Mouse (Mus musculus): ENCODE results near the gene Slc26a11. TPM values are rescaled to one million over a fixed set of nuclear protein-coding genes. Genes with fewer than 3 reads are reported as not detected.
A peak's percentile ranks its signal among the peaks of the same experiment; 100 is the strongest.

Slc26a11 gene
- polyA plus RNA-seq, 1 experiment from 2014 or later = 6.3 TPM

DNA sequence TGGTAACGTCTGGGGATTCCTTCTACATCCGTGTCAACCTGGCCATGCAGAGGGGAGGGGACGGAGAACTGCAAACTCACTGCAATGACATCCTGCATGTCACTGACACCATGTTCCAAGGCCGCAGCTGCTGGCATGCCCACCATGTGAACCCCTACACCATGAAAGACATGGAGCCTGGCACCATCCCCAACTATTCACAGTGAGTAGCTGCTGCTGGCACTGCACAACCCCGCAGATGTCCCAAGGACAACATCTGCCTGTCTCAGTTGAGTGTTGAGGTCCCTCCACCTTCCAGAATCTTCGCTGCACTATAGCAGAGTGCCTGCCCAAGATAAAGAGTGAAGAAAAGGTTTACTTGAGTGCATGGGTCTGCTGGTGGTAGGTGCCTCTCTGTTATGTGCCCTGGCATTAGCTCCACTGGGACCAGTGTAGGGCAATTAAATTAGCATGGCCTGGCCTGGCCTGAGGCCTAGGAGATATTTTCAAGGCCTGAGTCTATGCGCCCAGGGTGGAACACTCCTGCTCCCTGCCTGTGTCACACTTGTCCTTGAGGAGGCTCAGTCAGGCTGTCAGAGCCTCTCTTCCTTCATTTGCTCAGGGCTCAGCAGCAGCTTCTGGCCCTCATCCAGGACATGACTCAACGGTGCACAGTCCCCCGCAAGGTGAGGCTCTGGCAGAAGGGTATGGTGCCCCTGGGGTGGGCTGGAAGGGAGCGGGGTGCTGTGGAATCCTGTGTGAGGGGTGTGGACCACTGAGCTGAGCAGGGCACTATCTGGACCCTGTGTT, 16.9 kb upstream of the Slc26a11 start:
- Histone ChIP-seq H3K27ac (no peak overlapping the region), H3K27me3 (peaks cover 4% of the 10 kb centered on the region; the same call in 1 of the 2 replicates), H3K9ac (no peak overlapping the region; the same call in 1 of the 2 replicates), H3K4me2 (no peak overlapping the region), H3K4me3 (replicated peaks) (no peak overlapping the region), H3K9me3 (no peaks in the 10 kb centered on the region), H3K36me3 (replicated peaks) (no peaks in the 10 kb centered on the region), H3K4me1 (peaks cover 6% of the 10 kb centered on the region; the same call in 1 of the 2 replicates)
- 86% methylated on average over 10 of the region's 10 CpGs for WGBS
- no peak for ATAC-seq (ENCODE audit: low FRiP score)

DNA sequence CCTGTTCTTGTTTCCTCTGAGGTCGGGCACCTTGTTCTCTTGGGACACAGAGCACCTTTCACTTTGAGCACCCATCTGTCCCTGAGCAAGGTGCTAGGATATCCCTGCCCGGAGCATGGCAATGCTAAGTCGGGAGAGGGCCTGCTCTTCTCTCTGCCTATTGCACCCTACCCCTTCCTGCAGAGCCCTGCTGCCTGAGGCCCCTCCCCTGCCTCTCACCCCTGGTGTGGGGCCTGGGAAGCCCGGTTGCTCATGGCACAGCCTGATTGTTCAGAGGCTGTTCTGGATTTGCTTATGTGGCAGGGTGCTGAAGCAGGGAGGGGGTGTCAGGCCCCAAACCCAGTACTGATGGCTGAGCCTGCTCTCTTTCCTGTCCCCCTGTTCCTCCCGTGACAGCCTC, 16.2 kb upstream of the Slc26a11 start:
- Histone ChIP-seq H3K27me3 (no peaks in the 10 kb centered on the region), H3K9ac (0 out of 2 replicates have a peak overlapping the region, but pooled peaks have one; percentile 12), H3K4me1 (peaks cover 6% of the 10 kb centered on the region; the same call in 1 of the 2 replicates), H3K27ac (no peak overlapping the region), H3K4me2 (no peak overlapping the region), H3K9me3 (no peaks in the 10 kb centered on the region), H3K36me3 (replicated peaks) (no peaks in the 10 kb centered on the region), H3K4me3 (replicated peaks) (no peak overlapping the region)
- WGBS = 50% methylated on average over 5 of the region's 5 CpGs
- ATAC-seq (ENCODE audit: low FRiP score) = no peak

DNA sequence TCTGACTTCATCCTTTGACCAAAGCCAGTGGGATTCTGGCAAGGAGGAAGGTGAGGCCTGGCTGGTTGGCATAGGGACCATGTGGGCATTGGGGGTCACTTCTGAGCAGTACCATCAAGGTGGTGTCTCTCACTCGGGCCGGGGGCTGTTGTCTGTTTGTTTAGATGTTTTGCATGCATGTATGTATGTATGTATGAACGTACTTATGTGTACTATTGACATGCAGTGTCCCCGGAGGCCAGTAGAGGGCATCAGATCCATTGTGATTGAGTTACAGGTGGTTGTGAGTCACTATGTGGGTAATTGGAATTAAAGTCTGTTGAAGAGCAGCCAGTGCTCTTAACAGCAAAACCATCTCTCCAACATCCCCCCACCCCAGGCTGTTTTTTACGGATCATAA, 15.7 kb upstream of the Slc26a11 start:
- no peak overlapping the region for H3K27ac ChIP-seq
- no peaks in the 10 kb centered on the region for H3K36me3 ChIP-seq (replicated peaks)
- no peak overlapping the region for H3K4me2 ChIP-seq
- no peaks in the 10 kb centered on the region for H3K9me3 ChIP-seq
- H3K4me1 ChIP-seq = peaks cover 6% of the 10 kb centered on the region; the same call in 1 of the 2 replicates
- no peak overlapping the region for H3K4me3 ChIP-seq (replicated peaks)
- ATAC-seq (ENCODE audit: low FRiP score) = no peak
- H3K9ac ChIP-seq = 0 out of 2 replicates have a peak overlapping the region, but pooled peaks have one; percentile 12
- WGBS = 5% methylated on average over 5 of the region's 5 CpGs
- no peaks in the 10 kb centered on the region for H3K27me3 ChIP-seq

DNA sequence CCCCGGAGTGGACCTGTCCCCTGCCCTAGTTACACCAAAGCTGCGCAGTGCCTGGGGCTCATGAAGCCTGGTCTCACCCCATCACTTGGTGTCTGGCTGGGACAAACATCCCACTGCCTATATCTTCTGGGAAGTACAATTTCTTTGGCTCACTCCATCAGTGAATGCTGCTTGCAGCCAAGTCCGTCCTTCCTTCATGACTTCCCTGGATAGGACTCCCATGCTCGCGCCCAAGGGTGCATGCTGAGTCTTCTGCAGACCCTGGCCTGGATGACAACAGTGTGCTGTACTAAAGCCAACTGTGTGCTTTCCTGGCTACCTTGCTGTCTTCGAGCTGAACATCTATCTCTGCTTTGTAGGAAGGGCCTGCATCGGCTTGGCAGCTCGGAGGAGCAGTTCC, 11.2 kb upstream of the Slc26a11 start:
- no peak overlapping the region for H3K9ac ChIP-seq
- ATAC-seq (ENCODE audit: low FRiP score) = no peak

DNA sequence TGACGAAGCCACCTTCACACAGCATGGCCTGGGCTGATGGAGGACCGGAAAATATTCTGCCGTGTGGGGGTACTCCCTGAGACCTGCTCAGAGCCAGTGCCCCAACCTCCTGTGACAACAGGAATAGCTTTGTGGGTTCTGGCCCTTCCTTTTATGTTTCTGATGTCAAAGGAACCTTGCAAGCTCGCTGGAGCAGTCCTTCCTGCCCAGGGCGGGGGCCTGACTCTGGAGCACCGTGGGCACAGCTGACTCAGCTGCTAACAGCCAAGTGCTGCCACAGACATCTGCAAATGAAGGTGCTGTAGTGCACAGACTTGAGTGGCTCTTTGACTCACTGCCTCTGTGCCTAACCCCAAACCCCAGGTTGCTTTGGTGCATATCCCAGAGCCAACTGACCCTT, 10.5 kb upstream of the Slc26a11 start:
- WGBS = 83% methylated on average over 6 of the region's 6 CpGs
- Histone ChIP-seq H3K4me2 (no peak overlapping the region), H3K27me3 (no peaks in the 10 kb centered on the region), H3K9ac (no peak overlapping the region), H3K4me1 (no peaks in the 10 kb centered on the region), H3K9me3 (no peaks in the 10 kb centered on the region), H3K4me3 (replicated peaks) (no peak overlapping the region), H3K36me3 (replicated peaks) (0 out of 2 replicates have a peak, but pooled peaks cover 7% of the 10 kb centered on the region), H3K27ac (no peak overlapping the region)
- ATAC-seq (ENCODE audit: low FRiP score) = no peak

More for the DNA sequence above, 11.2 kb upstream of the Slc26a11 start:
- H3K4me3 ChIP-seq (replicated peaks) = no peak overlapping the region
- 0 out of 2 replicates have a peak, but pooled peaks cover 7% of the 10 kb centered on the region for H3K36me3 ChIP-seq (replicated peaks)
- no peak overlapping the region for H3K27ac ChIP-seq
- H3K4me1 ChIP-seq = peaks cover 4% of the 10 kb centered on the region; the same call in 1 of the 2 replicates
- H3K4me2 ChIP-seq = no peak overlapping the region
- H3K27me3 ChIP-seq = no peaks in the 10 kb centered on the region
- H3K9me3 ChIP-seq = no peaks in the 10 kb centered on the region
- 83% methylated on average over 8 of the region's 8 CpGs for WGBS

DNA sequence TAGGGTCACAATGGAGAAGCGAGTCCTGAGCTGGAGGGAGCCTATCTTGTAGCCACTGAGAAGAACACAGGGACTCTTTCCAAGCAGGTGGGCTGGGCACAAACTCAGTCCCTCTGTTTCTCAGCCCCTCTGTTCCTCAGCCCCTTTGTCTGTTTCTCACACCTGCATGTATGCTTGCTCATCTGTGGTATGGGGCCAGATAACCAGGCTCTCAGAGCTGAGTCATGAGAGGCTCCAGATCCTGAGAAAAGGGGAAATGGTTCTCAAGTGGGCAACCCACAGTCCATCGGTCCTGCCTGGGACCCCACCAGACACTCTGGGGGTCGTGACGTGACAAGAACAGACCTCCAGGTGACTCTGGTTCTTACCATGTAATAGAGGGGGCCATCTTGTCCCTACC, 8.2 kb upstream of the Slc26a11 start:
- H3K36me3 ChIP-seq (replicated peaks) = 0 out of 2 replicates have a peak, but pooled peaks cover 7% of the 10 kb centered on the region
- no peaks in the 10 kb centered on the region for H3K4me1 ChIP-seq
- ATAC-seq (ENCODE audit: low FRiP score) = no peak
- H3K27ac ChIP-seq = no peak overlapping the region
- no peak overlapping the region for H3K9ac ChIP-seq
- H3K27me3 ChIP-seq = no peaks in the 10 kb centered on the region
- no peak overlapping the region for H3K4me2 ChIP-seq
- H3K4me3 ChIP-seq (replicated peaks) = no peak overlapping the region
- H3K9me3 ChIP-seq = no peaks in the 10 kb centered on the region
- 92% methylated on average over 4 of the region's 4 CpGs for WGBS

DNA sequence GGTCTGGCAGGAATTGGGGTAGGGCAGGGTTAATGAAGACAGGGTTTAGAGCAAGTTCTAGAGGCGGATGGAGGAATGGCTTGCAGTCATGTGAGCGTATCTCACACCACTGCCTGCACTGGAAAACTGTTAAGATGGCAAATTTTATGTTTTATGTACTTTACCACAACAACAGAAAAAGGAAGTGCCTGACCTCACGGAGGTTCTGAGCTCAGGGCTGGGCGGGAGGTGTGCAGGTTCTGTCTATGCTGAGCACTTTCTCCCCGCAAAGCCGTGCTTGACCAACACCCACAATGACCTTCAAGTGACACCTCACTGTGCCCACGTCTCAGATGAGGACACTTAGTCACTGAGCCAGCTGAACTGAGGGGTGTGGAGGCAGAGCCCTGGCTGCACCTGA, 3.2 kb upstream of the Slc26a11 start:
- Histone ChIP-seq H3K27me3 (0 out of 2 replicates have a peak, but pooled peaks cover 3% of the 10 kb centered on the region), H3K9ac (no peak overlapping the region), H3K4me2 (no peak overlapping the region), H3K9me3 (no peaks in the 10 kb centered on the region), H3K4me1 (peaks cover 21% of the 10 kb centered on the region), H3K36me3 (replicated peaks) (no peaks in the 10 kb centered on the region), H3K27ac (no peak overlapping the region), H3K4me3 (replicated peaks) (no peak overlapping the region)
- WGBS = 87% methylated on average over 7 of the region's 7 CpGs
- ATAC-seq (ENCODE audit: low FRiP score) = no peak

DNA sequence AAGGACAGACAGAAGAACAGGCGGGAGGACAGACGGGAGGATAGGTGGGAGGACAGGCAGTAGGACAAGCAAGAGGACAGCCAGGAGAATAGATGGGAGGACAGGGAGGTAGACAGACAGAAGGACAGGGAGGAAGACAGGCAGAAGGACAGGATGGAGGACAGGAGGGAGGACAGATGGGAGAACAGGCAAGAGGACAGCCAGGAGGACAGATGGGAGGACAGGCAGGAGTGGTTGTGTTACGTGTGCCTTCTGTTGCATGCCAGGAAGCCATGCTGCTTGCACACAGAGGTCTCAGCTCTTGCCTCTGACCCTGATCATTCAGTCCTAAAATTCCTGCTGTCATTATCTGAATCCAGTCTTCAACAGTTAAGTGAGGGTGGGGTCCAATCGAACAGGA, 1.4 kb upstream of the Slc26a11 start:
- ATAC-seq (ENCODE audit: low FRiP score) = no peak
- no peak overlapping the region for H3K4me2 ChIP-seq
- H3K4me1 ChIP-seq = peaks cover 21% of the 10 kb centered on the region
- no peak overlapping the region for H3K4me3 ChIP-seq (replicated peaks)
- H3K27ac ChIP-seq = no peak overlapping the region
- no peaks in the 10 kb centered on the region for H3K9me3 ChIP-seq
- no peaks in the 10 kb centered on the region for H3K36me3 ChIP-seq (replicated peaks)
- WGBS = 86% methylated on average over 4 of the region's 4 CpGs
- H3K9ac ChIP-seq = no peak overlapping the region
- H3K27me3 ChIP-seq = 0 out of 2 replicates have a peak, but pooled peaks cover 3% of the 10 kb centered on the region

DNA sequence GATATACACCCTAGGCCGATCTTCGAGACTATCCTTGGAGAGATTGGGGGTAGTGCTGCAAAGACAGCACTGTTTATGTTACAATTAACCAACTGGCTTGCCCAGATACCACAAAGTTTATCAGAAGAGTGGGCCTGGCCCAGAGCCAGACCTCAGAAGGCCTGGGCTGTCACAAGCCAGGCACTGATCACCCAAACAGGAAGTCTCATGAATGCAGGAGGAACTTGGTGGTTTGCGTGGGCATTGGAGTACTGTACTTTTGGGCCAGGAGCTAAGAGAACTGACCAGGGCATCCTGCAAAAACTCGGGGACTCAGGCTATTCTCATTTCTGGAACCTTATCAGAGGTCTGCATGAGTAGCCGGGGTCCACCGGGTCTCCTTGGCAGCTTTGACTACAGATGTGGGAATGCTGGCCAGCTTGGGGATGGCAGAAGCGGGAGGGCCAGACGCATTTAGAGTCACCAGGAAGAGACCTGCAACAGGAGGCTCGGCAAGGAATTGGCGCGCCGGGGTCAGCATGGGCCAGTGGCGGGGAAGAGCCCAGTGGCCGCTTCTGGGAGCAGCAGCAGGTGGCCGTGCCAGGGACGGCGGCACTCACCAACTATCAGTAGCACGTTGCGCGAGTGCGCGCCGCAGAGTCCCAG, 437 bp upstream of the Slc26a11 start:
- 0 out of 2 replicates have a peak, but pooled peaks cover 3% of the 10 kb centered on the region for H3K27me3 ChIP-seq
- no peak for ATAC-seq (ENCODE audit: low FRiP score)
- peaks cover 21% of the 10 kb centered on the region for H3K4me1 ChIP-seq
- 9% methylated on average over 23 of the region's 23 CpGs for WGBS
- H3K4me3 ChIP-seq (replicated peaks) = peak overlapping the region; percentile 72
- H3K4me2 ChIP-seq = peak overlapping the region; percentile 98
- H3K36me3 ChIP-seq (replicated peaks) = peaks cover 4% of the 10 kb centered on the region; the same call in 1 of the 2 replicates
- H3K9ac ChIP-seq = peak overlapping the region; percentile 78
- peak overlapping the region; percentile 57; the same call in 1 of the 2 replicates for H3K27ac ChIP-seq
- H3K9me3 ChIP-seq = no peaks in the 10 kb centered on the region

DNA sequence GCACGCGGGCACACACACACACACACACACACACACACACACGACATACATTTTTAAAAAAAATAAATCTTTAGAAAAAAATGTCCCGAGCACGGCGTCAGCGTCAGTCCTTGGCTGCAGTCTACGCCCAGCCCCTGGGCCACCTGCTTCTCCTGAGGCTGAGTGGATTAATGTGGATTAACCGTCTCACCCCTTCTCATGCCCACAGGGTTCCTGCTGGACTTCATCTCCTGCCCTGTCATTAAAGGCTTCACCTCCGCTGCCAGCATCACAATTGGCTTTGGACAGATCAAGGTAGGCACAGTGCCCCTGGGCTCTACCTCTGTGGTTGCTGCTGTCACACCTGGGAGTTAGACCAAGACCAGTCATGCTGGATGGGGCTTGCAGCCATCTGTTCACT, 3.7 kb downstream of the Slc26a11 start:
- Histone ChIP-seq H3K36me3 (replicated peaks) (peaks cover 7% of the 10 kb centered on the region; the same call in 1 of the 2 replicates), H3K27me3 (no peaks in the 10 kb centered on the region), H3K4me2 (no peak overlapping the region), H3K9me3 (no peaks in the 10 kb centered on the region), H3K4me1 (peaks cover 40% of the 10 kb centered on the region), H3K9ac (no peak overlapping the region), H3K4me3 (replicated peaks) (no peak overlapping the region), H3K27ac (no peak overlapping the region)
- 87% methylated on average over 10 of the region's 10 CpGs for WGBS
- ATAC-seq (ENCODE audit: low FRiP score) = no peak

DNA sequence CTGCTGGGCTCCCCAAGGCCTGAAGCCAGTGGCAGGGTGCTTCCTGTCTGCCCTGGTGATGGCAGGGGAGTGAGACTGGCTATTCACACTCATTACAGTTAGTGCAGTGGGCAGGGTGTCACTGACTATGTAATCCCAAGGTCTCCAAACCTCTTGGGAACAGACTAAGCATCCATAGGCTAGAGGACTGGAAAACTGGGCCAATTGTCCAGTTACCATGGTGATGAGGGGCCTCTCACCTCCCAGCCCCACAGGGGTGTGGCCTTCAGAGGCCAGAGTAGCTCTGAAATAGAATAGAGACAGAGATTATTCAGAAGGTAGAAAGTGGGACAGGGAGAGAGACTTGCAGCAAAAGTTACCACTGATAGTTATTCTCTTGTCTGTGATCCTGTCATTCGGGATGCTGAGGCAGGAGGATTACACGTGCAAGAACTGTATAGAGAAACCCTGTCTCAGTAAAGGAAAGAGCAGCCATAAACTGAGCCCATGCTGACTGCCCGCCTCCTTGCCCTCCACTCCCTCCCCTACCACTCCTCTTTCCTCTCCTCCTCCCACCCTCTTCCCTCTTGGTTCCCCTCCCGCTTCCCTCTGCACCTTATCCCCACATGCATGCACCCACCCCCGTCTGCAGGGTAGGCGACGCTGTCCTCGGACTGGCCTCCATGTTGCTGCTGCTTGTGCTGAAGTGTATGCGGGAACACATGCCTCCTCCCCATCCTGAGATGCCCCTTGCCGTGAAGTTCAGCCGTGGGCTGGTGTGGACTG, 7.6 kb downstream of the Slc26a11 start:
- Histone ChIP-seq H3K36me3 (replicated peaks) (peaks cover 7% of the 10 kb centered on the region), H3K9me3 (no peaks in the 10 kb centered on the region), H3K4me3 (replicated peaks) (peak overlapping the region; percentile 22; the same call in 1 of the 2 replicates)

More for the DNA sequence above, 7.6 kb downstream of the Slc26a11 start:
- peak; percentile 53 for ATAC-seq (ENCODE audit: low FRiP score)
- peak overlapping the region; percentile 30; the same call in 1 of the 2 replicates for H3K9ac ChIP-seq
- H3K27ac ChIP-seq = peak overlapping the region; percentile 73
- 20% methylated on average over 11 of the region's 11 CpGs for WGBS
- H3K27me3 ChIP-seq = no peaks in the 10 kb centered on the region
- H3K4me1 ChIP-seq = peaks cover 19% of the 10 kb centered on the region
- peak overlapping the region; percentile 47 for H3K4me2 ChIP-seq
